Mouse (Mus musculus) CH12.LX (cell line): ENCODE data around the gene Pik3r1. TPM values are rescaled to one million over a fixed set of nuclear protein-coding genes. Genes with fewer than 3 reads are reported as not detected.

Experiments
- DNase-seq: peaks from one replicate; pipeline ENCODE4 v3.0.0-alpha.2; 2013; ENCODE audit errors: extremely low read depth
- H3K27ac ChIP-seq: 2 replicates; pipeline ENCODE4 v1.5.1; 2012; ENCODE audit warnings: low read depth, mild to moderate bottlenecking, control low read depth, moderate library complexity; ENCODE audit not compliant: insufficient read depth
- H3K27me3 ChIP-seq: replicated peaks from 2 replicates; pipeline ENCODE3; 2012; ENCODE audit warnings: inconsistent platforms
- H3K36me3 ChIP-seq, 2 experiments: replicated peaks in 1 of 2; 2 replicates each; pipeline versions ENCODE3 to v1.6.1; 2012; ENCODE audit warnings: inconsistent platforms in 1 of 2, low read length in 1 of 2, mild to moderate bottlenecking in 1 of 2, mixed read lengths in 1 of 2, moderate library complexity in 1 of 2; ENCODE audit not compliant: control insufficient read depth in 1 of 2, insufficient read depth in 1 of 2
- H3K4me1 ChIP-seq, 2 experiments: 2 replicates each; pipeline ENCODE4 v1.6.1; 2012; ENCODE audit warnings: inconsistent platforms in 1 of 2, moderate library complexity in 1 of 2; ENCODE audit not compliant: insufficient read depth in 2 of 2, control insufficient read depth in 1 of 2
- H3K4me2 ChIP-seq: 2 replicates; pipeline ENCODE4 v1.6.1; 2012; ENCODE audit warnings: low read depth, mild to moderate bottlenecking, control low read depth; ENCODE audit not compliant: poor library complexity, insufficient read depth, severe bottlenecking
- H3K4me3 ChIP-seq, 3 experiments: fragments of 150-350 bp in 1 of 3; sonication (generic) in 1 of 3; replicated peaks in 1 of 3; 2 replicates each; pipeline versions ENCODE3 to v1.5.1; 2011 to 2012; ENCODE audit warnings: low read depth in 2 of 3, low read length in 2 of 3, mild to moderate bottlenecking in 2 of 3, moderate library complexity in 2 of 3, control low read depth in 1 of 3, improper control_type of control experiment in 1 of 3, inconsistent platforms in 1 of 3, mixed read lengths in 1 of 3; ENCODE audit not compliant: poor library complexity in 1 of 3
- H3K79me2 ChIP-seq: replicated peaks from 2 replicates; pipeline ENCODE4 v1.6.1; 2012; ENCODE audit warnings: mild to moderate bottlenecking, moderate library complexity; ENCODE audit not compliant: control insufficient read depth, poor library complexity, insufficient read depth, severe bottlenecking; ENCODE audit errors: extremely low read depth
- H3K9ac ChIP-seq: 2 replicates; pipeline ENCODE4 v1.6.1; 2012; ENCODE audit warnings: low read depth, mild to moderate bottlenecking, control low read depth, moderate library complexity; ENCODE audit not compliant: insufficient read depth
- H3K9me3 ChIP-seq: replicated peaks from 2 replicates; pipeline ENCODE3; 2012; ENCODE audit warnings: low read length, inconsistent platforms, mixed read lengths
- BHLHE40 ChIP-seq: IDR thresholded peaks from 2 replicates; pipeline ENCODE4 v1.6.1; 2011; ENCODE audit warnings: mild to moderate bottlenecking, low read depth, low read length, improper control_type of control experiment
- CHD1 ChIP-seq: IDR thresholded peaks from 2 replicates; pipeline ENCODE4 v1.6.1; 2012; ENCODE audit warnings: low read depth, low read length, improper control_type of control experiment, inconsistent platforms
- CHD2 ChIP-seq: IDR thresholded peaks from 2 replicates; pipeline ENCODE4 v1.6.1; 2011; ENCODE audit warnings: low read length, improper control_type of control experiment
- CTCF ChIP-seq, 2 experiments: IDR thresholded peaks in 1 of 2; conservative IDR thresholded peaks in 1 of 2; 2 replicates each; pipeline ENCODE4 v1.5.1; 2011 to 2012; ENCODE audit warnings: low read depth in 2 of 2, low read length in 2 of 2, improper control_type of control experiment in 1 of 2, inconsistent platforms in 1 of 2, mild to moderate bottlenecking in 1 of 2, moderate library complexity in 1 of 2
- E2F4 ChIP-seq: IDR thresholded peaks from 2 replicates; pipeline ENCODE4 v1.6.1; 2011; ENCODE audit warnings: low read depth, low read length, improper control_type of control experiment; ENCODE audit not compliant: insufficient replicate concordance
- ELF1 ChIP-seq: IDR thresholded peaks from 2 replicates; pipeline ENCODE4 v1.6.1; 2014; ENCODE audit warnings: low read depth, mild to moderate bottlenecking, inconsistent platforms, low read length, improper control_type of control experiment
- EP300 ChIP-seq: IDR thresholded peaks from 2 replicates; pipeline ENCODE4 v1.6.1; 2011; ENCODE audit warnings: low read length, improper control_type of control experiment
- ETS1 ChIP-seq: conservative IDR thresholded peaks from 2 replicates; pipeline ENCODE4 v1.6.1; 2012; ENCODE audit warnings: low read depth, mild to moderate bottlenecking, inconsistent platforms, low read length, improper control_type of control experiment, moderate library complexity
- GABPA ChIP-seq: IDR thresholded peaks from 2 replicates; pipeline ENCODE4 v1.6.1; 2012; ENCODE audit warnings: low read depth, low read length, improper control_type of control experiment, inconsistent platforms; ENCODE audit not compliant: insufficient replicate concordance
- HCFC1 ChIP-seq: IDR thresholded peaks from 2 replicates; pipeline ENCODE4 v1.6.1; 2012; ENCODE audit warnings: low read depth, mild to moderate bottlenecking, inconsistent platforms, low read length, improper control_type of control experiment
- IRF4 ChIP-seq: IDR thresholded peaks from 2 replicates; pipeline ENCODE4 v1.6.1; 2014; ENCODE audit warnings: low read depth, mild to moderate bottlenecking, inconsistent platforms, low read length, improper control_type of control experiment
- JUN ChIP-seq: IDR thresholded peaks from 2 replicates; pipeline ENCODE4 v1.6.1; 2011; ENCODE audit warnings: low read depth, mild to moderate bottlenecking, low read length, improper control_type of control experiment, moderate library complexity; ENCODE audit not compliant: insufficient read depth
- JUND ChIP-seq: conservative IDR thresholded peaks from 2 replicates; pipeline ENCODE4 v1.6.1; 2011; ENCODE audit warnings: low read depth, low read length, improper control_type of control experiment
- KAT2A ChIP-seq: IDR thresholded peaks from 2 replicates; pipeline ENCODE4 v1.6.1; 2012; ENCODE audit warnings: low read length, improper control_type of control experiment, inconsistent platforms; ENCODE audit not compliant: insufficient replicate concordance
- MAFK ChIP-seq: IDR thresholded peaks from 2 replicates; pipeline ENCODE4 v1.6.1; 2011; ENCODE audit warnings: low read length, improper control_type of control experiment; ENCODE audit not compliant: insufficient replicate concordance
- MAX ChIP-seq: IDR thresholded peaks from 2 replicates; pipeline ENCODE4 v1.6.1; 2011; ENCODE audit warnings: low read length, improper control_type of control experiment
- MAZ ChIP-seq: IDR thresholded peaks from 2 replicates; pipeline ENCODE4 v1.6.1; 2012; ENCODE audit warnings: low read depth, mild to moderate bottlenecking, inconsistent platforms, low read length, improper control_type of control experiment, moderate library complexity
- MEF2A ChIP-seq: IDR thresholded peaks from 2 replicates; pipeline ENCODE4 v1.6.1; 2014; ENCODE audit warnings: low read depth, mild to moderate bottlenecking, inconsistent platforms, low read length, improper control_type of control experiment, borderline replicate concordance
- MXI1 ChIP-seq: IDR thresholded peaks from 2 replicates; pipeline ENCODE4 v1.6.1; 2011; ENCODE audit warnings: mild to moderate bottlenecking, low read depth, low read length, improper control_type of control experiment
- MYC ChIP-seq: IDR thresholded peaks from 2 replicates; pipeline ENCODE4 v1.6.1; 2011; ENCODE audit warnings: low read depth, mild to moderate bottlenecking, improper control_type of control experiment, low read length
- NELFE ChIP-seq: IDR thresholded peaks from 2 replicates; pipeline ENCODE4 v1.6.1; 2011; ENCODE audit warnings: low read depth, low read length, improper control_type of control experiment
- NRF1 ChIP-seq: IDR thresholded peaks from 2 replicates; pipeline ENCODE4 v1.6.1; 2014; ENCODE audit warnings: low read depth, mild to moderate bottlenecking, inconsistent platforms, low read length, improper control_type of control experiment, moderate library complexity
- PAX5 ChIP-seq: IDR thresholded peaks from 2 replicates; pipeline ENCODE4 v1.6.1; 2012; ENCODE audit warnings: low read length, inconsistent platforms, mixed read lengths
- POLR2A ChIP-seq: IDR thresholded peaks from 2 replicates; pipeline ENCODE4 v1.6.1; 2011; ENCODE audit warnings: low read depth, mild to moderate bottlenecking, improper control_type of control experiment, low read length
- POLR2AphosphoS2 ChIP-seq: IDR thresholded peaks from 2 replicates; pipeline ENCODE4 v1.6.1; 2011; ENCODE audit warnings: low read depth, low read length, improper control_type of control experiment
- RAD21 ChIP-seq: IDR thresholded peaks from 2 replicates; pipeline ENCODE4 v1.6.1; 2011; ENCODE audit warnings: low read depth, mild to moderate bottlenecking, low read length, improper control_type of control experiment, moderate library complexity
- RCOR1 ChIP-seq: conservative IDR thresholded peaks from 2 replicates; pipeline ENCODE4 v1.6.1; 2012; ENCODE audit warnings: low read depth, mild to moderate bottlenecking, inconsistent platforms, low read length, improper control_type of control experiment
- SIN3A ChIP-seq: IDR thresholded peaks from 2 replicates; pipeline ENCODE4 v1.6.1; 2012; ENCODE audit warnings: low read length, improper control_type of control experiment, inconsistent platforms
- SMC3 ChIP-seq: IDR thresholded peaks from 2 replicates; pipeline ENCODE4 v1.6.1; 2011; ENCODE audit warnings: low read depth, low read length, improper control_type of control experiment
- TBP ChIP-seq: conservative IDR thresholded peaks from 2 replicates; pipeline ENCODE4 v1.6.1; 2011; ENCODE audit warnings: low read depth, low read length, improper control_type of control experiment
- TCF12 ChIP-seq: IDR thresholded peaks from 2 replicates; pipeline ENCODE4 v1.6.1; 2014; ENCODE audit warnings: low read depth, mild to moderate bottlenecking, inconsistent platforms, low read length, improper control_type of control experiment
- UBTF ChIP-seq: IDR thresholded peaks from 2 replicates; pipeline ENCODE4 v1.6.1; 2012; ENCODE audit warnings: low read depth, mild to moderate bottlenecking, inconsistent platforms, low read length, improper control_type of control experiment, moderate library complexity
- USF1 ChIP-seq: IDR thresholded peaks from 2 replicates; pipeline ENCODE4 v1.6.1; 2014; ENCODE audit warnings: low read depth, mild to moderate bottlenecking, inconsistent platforms, low read length, improper control_type of control experiment
- USF2 ChIP-seq: conservative IDR thresholded peaks from 2 replicates; pipeline ENCODE4 v1.6.1; 2011; ENCODE audit warnings: low read depth, low read length, improper control_type of control experiment
- ZC3H11A ChIP-seq: IDR thresholded peaks from 2 replicates; pipeline ENCODE4 v1.6.1; 2012; ENCODE audit warnings: low read depth, mild to moderate bottlenecking, inconsistent platforms, low read length, improper control_type of control experiment
- ZKSCAN1 ChIP-seq: IDR thresholded peaks from 2 replicates; pipeline ENCODE4 v1.6.1; 2012; ENCODE audit warnings: low read depth, inconsistent platforms, low read length, improper control_type of control experiment, borderline replicate concordance
- ZMIZ1 ChIP-seq: IDR thresholded peaks from 2 replicates; pipeline ENCODE4 v1.6.1; 2012; ENCODE audit warnings: low read depth, mild to moderate bottlenecking, inconsistent platforms, low read length, improper control_type of control experiment
- ZNF384 ChIP-seq: IDR thresholded peaks from 2 replicates; pipeline ENCODE4 v1.6.1; 2012; ENCODE audit warnings: low read depth, low read length, improper control_type of control experiment, inconsistent platforms
- dilution Hi-C: fragments of 300-500 bp; cut with MboI; formaldehyde crosslinking; loops from 2 replicates; pipeline ENCODE4 v1.14.3; 2020; ENCODE audit warnings: low sequenced_read_pairs; ENCODE audit not compliant: extremely low pct_unique_long_range_greater_than_20kb, extremely low pct_ligation_motif_present
- in situ Hi-C: fragments of 300-500 bp; cut with MboI; formaldehyde crosslinking; loops from 3 replicates; pipeline ENCODE4 v1.14.3; 2019; ENCODE audit warnings: low sequenced_read_pairs, low pct_ligation_motif_present, low pct_unique_long_range_greater_than_20kb, mixed read lengths
- polyA plus RNA-seq: library from polyadenylated mRNA; unstranded; fragments of >175 nt; gene quantifications from 2 replicates; pipeline ENCODE4 v1.2.1, GENCODE M21; 2012; ENCODE audit warnings: low read depth; ENCODE audit not compliant: insufficient read length
- total RNA-seq, 2 experiments: library from RNA; depleted of rRNA; stranded (reverse); fragments of 300-350 nt in 1 of 2; fragments of >200 nt in 1 of 2; gene quantifications; 2 replicates each; pipeline ENCODE4 v1.2.3; 2012 to 2014

Gene Pik3r1
- 17.0 and 17.5 TPM in 2 replicates for total RNA-seq (2012; rRNA removed)
- 20.2 and 21.0 TPM in 2 replicates for total RNA-seq (2014; rRNA removed)
- polyA plus RNA-seq: 19.3 and 20.9 TPM in 2 replicates

DNA sequence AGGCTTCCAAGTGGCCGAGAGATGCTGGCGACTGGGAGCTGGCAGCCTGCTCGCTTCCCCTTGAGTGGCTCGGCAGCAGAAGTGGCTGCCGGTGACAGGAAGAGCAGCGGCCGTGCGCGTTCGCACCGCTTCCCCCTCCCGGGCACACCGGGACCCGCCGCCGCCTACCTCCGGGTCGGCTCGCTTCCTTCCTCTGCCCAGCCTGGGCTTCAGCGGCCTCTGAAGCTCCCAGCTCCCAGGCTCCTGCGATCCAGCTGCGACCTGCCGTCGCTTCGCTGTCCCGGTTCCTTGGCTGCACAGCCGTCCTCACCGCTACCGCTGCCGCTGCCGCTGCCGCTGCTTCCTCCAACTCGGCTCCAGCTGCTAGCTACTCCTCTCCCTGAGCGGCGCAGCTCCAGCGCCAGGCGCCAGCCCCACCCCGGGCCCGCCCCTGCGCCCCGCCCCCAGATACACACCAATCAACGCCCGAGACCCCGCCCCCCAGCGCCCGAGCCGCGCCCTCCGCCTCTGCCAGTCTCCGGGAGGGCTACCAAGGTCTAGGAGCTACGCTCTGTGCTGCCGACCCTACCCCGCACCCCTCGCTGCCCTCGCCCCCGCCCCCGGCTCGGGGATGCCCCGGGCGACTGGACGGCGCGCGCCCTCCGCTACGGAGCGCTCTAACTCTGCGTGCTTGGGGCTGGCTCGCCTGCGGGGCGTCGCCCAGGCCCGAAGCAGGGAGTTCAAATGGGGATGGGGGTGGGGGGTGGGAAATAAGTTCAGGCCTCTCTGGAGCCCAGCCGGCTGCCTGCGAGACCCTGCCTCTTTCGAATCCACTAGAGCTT, at the start of gene Pik3r1:
Gene Pik3r1 (minus strand): TSS at position 409 of the 821 bp plus-strand sequence.
- peaks cover 29% of the 10 kb centered on the region for H3K79me2 ChIP-seq
- peaks cover 0 to 14% of the 10 kb centered on the region in 2 experiments for H3K36me3 ChIP-seq
- peaks cover 15 to 40% of the 10 kb centered on the region in 2 experiments for H3K4me1 ChIP-seq
- H3K9me3 ChIP-seq: peaks cover 5% of the 10 kb centered on the region
- in situ Hi-C loops: no loop called here
- no peak for TF ChIP-seq USF2
- TF ChIP-seq ETS1: no peak
- TF ChIP-seq UBTF: no peak
- TF ChIP-seq ZNF384: no peak
- TF ChIP-seq TCF12: peak; percentile 87
- no peak for TF ChIP-seq ZC3H11A
- 0 out of 2 replicates have a peak, but pooled peaks have one; percentile 2 for TF ChIP-seq BHLHE40
- TF ChIP-seq PAX5: no peak
- peak in 1 of 2 experiments; percentile 28; a peak in 2 of 4 replicates for TF ChIP-seq CTCF (conservative IDR thresholded peaks at IDR 0.05 in 1 of 2, IDR thresholded peaks at IDR 0.05 in 1 of 2; ENCODE audit: low read depth in 2 of 2, low read length in 2 of 2)
- TF ChIP-seq USF1: no peak
- TF ChIP-seq SIN3A: peak; percentile 2; the same call in 1 of the 2 replicates
- TF ChIP-seq HCFC1: no peak
- TF ChIP-seq MAFK: no peak
- TF ChIP-seq NRF1: peak; percentile 42; the same call in 1 of the 2 replicates
- peak; percentile 24 for TF ChIP-seq SMC3
- no peak for TF ChIP-seq MEF2A
- no peak; the same call in 1 of the 2 replicates for TF ChIP-seq CHD1
- peak; percentile 30 for TF ChIP-seq RAD21
- peak; percentile 85; the same call in 1 of the 2 replicates for TF ChIP-seq ZMIZ1
- no peak for TF ChIP-seq JUN
- peak; percentile 93 for TF ChIP-seq MAZ
- TF ChIP-seq JUND: no peak
- TF ChIP-seq MAX: no peak
- TF ChIP-seq MYC: no peak
- peak; percentile 68 for TF ChIP-seq CHD2
- no peak for TF ChIP-seq GABPA
- 0 out of 2 replicates have a peak, but pooled peaks have one; percentile 52 for TF ChIP-seq TBP
- TF ChIP-seq E2F4: no peak
- TF ChIP-seq MXI1: peak; percentile 20; the same call in 1 of the 2 replicates
- no peak for TF ChIP-seq ZKSCAN1
- peak; percentile 80 for TF ChIP-seq NELFE
- no peak for TF ChIP-seq RCOR1
- TF ChIP-seq IRF4: no peak
- TF ChIP-seq EP300: no peak
- TF ChIP-seq KAT2A: no peak
- 0 out of 2 replicates have a peak, but pooled peaks have one; percentile 45 for TF ChIP-seq POLR2AphosphoS2
- TF ChIP-seq POLR2A: peak; percentile 90
- TF ChIP-seq ELF1: no peak
- peak within 1 kb of the TSS; percentile 81 for H3K4me2 ChIP-seq
- no peaks in the 10 kb centered on the region for H3K27me3 ChIP-seq
- peak within 1 kb of the TSS; percentile 71 to 98 (median 96) for H3K4me3 ChIP-seq
- DNase-seq: peak; percentile 92
- H3K9ac ChIP-seq: peak within 1 kb of the TSS; percentile 50
- peak within 1 kb of the TSS; percentile 81 for H3K27ac ChIP-seq
- dilution Hi-C loops: no loop called here
